29 mouse cellular contexts compared by ENCODE assay signal in genomic region chr13:56591939-56592338, GRCm38 (mm10). TPM values are rescaled to one million over a fixed set of nuclear protein-coding genes. Genes with fewer than 3 reads are reported as not detected.
DNase-seq lines count a peak whose midpoint lies in the region; ATAC-seq and TF ChIP-seq lines count a peak whose summit lies in the region.
"Had no signal": no experiment of that assay in that cellular context is flagged by ENCODE, and none has a peak within 500 bp of the region (broad histone marks: within the 10 kb centered on the region; RNA-seq: fewer than 3 reads in every experiment).

No protein-coding gene starts in this region.

- no peak overlapping the region for H3K4me3 ChIP-seq in lung, embryonic 15.5 days
- no peak overlapping the region for H3K4me3 ChIP-seq in lung, adult 2 months (replicated peaks; ENCODE audit: extremely low read depth, low read depth, low read length)
- no peak overlapping the region for H3K4me3 ChIP-seq in embryonic facial prominence, embryonic 10.5 days
- H3K4me3 ChIP-seq in macrophage (ENCODE audit: inconsistent target): no peak overlapping the region
- H3K4me3 ChIP-seq: forebrain, embryonic 10.5 days; forebrain, embryonic 13.5 days; gastrocnemius, adult 2 months; hindbrain, embryonic 12.5 days; hindbrain, embryonic 15.5 days had no signal

- TF ChIP-seq CTCF in lung, adult 2 months (IDR thresholded peaks at IDR 0.05; ENCODE audit: insufficient read depth, low read length): no peak

- H3K79me2 ChIP-seq in macrophage (ENCODE audit: inconsistent target): no peaks in the 10 kb centered on the region

- no peak overlapping the region for H3K9ac ChIP-seq in lung, embryonic 15.5 days
- H3K9ac ChIP-seq: forebrain, embryonic 13.5 days; hindbrain, embryonic 12.5 days; hindbrain, embryonic 15.5 days had no signal

- TF ChIP-seq POLR2A in lung, adult 2 months (IDR thresholded peaks at IDR 0.05; ENCODE audit: borderline replicate concordance, extremely low read depth, low read depth, low read length): no peak

- no peaks in the 10 kb centered on the region for H3K27me3 ChIP-seq in lung, embryonic 15.5 days
- H3K27me3 ChIP-seq in embryonic facial prominence, embryonic 10.5 days (replicated peaks; ENCODE audit: low read depth, poor library complexity, severe bottlenecking): no peaks in the 10 kb centered on the region
- H3K27me3 ChIP-seq: forebrain, embryonic 13.5 days; hindbrain, embryonic 12.5 days; hindbrain, embryonic 15.5 days had no signal

- H3K36me3 ChIP-seq in lung, embryonic 15.5 days: no peaks in the 10 kb centered on the region
- no peaks in the 10 kb centered on the region for H3K36me3 ChIP-seq in embryonic facial prominence, embryonic 10.5 days (replicated peaks)
- no peaks in the 10 kb centered on the region for H3K36me3 ChIP-seq in macrophage (ENCODE audit: inconsistent target)
- H3K36me3 ChIP-seq: forebrain, embryonic 10.5 days; hindbrain, embryonic 12.5 days; hindbrain, embryonic 15.5 days had no signal

- 18% methylated on average over 2 of the region's 2 CpGs for WGBS in lung, embryonic 15.5 days
- 68% methylated on average over 2 of the region's 2 CpGs for WGBS in lung, adult 2 months
- WGBS in embryonic facial prominence, embryonic 10.5 days: 81% methylated on average over 2 of the region's 2 CpGs
- 5% methylated on average over 2 of the region's 2 CpGs for WGBS in macrophage (ENCODE audit: missing documents)

- no peak for ATAC-seq in lung, embryonic 15.5 days (ENCODE audit: borderline replicate concordance, extremely low read depth, low FRiP score, low TSS enrichment)
- peak; percentile 31; the same call in 1 of the 2 replicates for ATAC-seq in monocyte, adult 5-6 weeks (replicated peaks; ENCODE audit: insufficient number of reproducible peaks, low FRiP score, low TSS enrichment, poor library complexity, severe bottlenecking)
- ATAC-seq: CD4-positive, CD25-positive, alpha-beta regulatory T cell, adult 4 months; forebrain, embryonic 13.5 days; forebrain, embryonic 16.5 days had no signal

- DNase-seq in lung, adult 2 months: no peak
- no peak for DNase-seq in embryonic facial prominence, embryonic 10.5 days (ENCODE audit: low spot score)
- no peak for DNase-seq in frontal cortex, postnatal 36 days (ENCODE audit: low spot score in 2 of 2)
- no peak for DNase-seq in left cerebral cortex, postnatal 14 days (ENCODE audit: low spot score in 2 of 2)
- DNase-seq in spleen, postnatal 10 days (ENCODE audit: low spot score in 2 of 2): no peak
- DNase-seq: cerebellum, adult 18-20 months; cerebellum, adult 9-10 months; cerebellum, postnatal 14 days; embryo, embryonic 11 days; gastrocnemius, postnatal 14 days; heart, adult 18-20 months had no signal

- H3K9me3 ChIP-seq in lung, embryonic 15.5 days: no peaks in the 10 kb centered on the region
- no peaks in the 10 kb centered on the region for H3K9me3 ChIP-seq in embryonic facial prominence, embryonic 10.5 days
- H3K9me3 ChIP-seq: forebrain, embryonic 10.5 days; forebrain, embryonic 13.5 days; hindbrain, embryonic 12.5 days; hindbrain, embryonic 15.5 days had no signal

- intact Hi-C loops in left cerebral cortex, postnatal 14 days (cut with DNase I): no loop called here

- H3K4me1 ChIP-seq in lung, embryonic 15.5 days: peaks cover 86% of the 10 kb centered on the region
- H3K4me1 ChIP-seq in lung, adult 2 months (ENCODE audit: control insufficient read depth, insufficient read depth, low read length): peaks cover 5% of the 10 kb centered on the region
- peaks cover 50% of the 10 kb centered on the region for H3K4me1 ChIP-seq in embryonic facial prominence, embryonic 10.5 days

- no peak overlapping the region for H3K4me2 ChIP-seq in lung, embryonic 15.5 days
- H3K4me2 ChIP-seq: forebrain, embryonic 13.5 days; hindbrain, embryonic 12.5 days; hindbrain, embryonic 15.5 days had no signal

- H3K27ac ChIP-seq in lung, embryonic 15.5 days: peak overlapping the region; percentile 46; the same call in 1 of the 2 replicates
- peak overlapping the region; percentile 69 for H3K27ac ChIP-seq in embryonic facial prominence, embryonic 10.5 days (replicated peaks)
- H3K27ac ChIP-seq in macrophage: peak overlapping the region; percentile 89
- H3K27ac ChIP-seq: forebrain, embryonic 10.5 days; forebrain, embryonic 13.5 days; hindbrain, embryonic 12.5 days; hindbrain, embryonic 15.5 days had no signal

RNA-seq across cellular contexts. Expression of gene Tgfbi, which starts 17.4 kb away (rescaled TPM):
- 189 TPM in 2 replicates for polyA plus RNA-seq in lung, embryonic 15.5 days (2015; fragmentation: Nextera tagmentation; extraction: Ambion mirVana)
- 50.8 and 53.9 TPM in 2 replicates for polyA plus RNA-seq in lung, adult 2 months (2012; rRNA removed)
- 50.1 and 65.4 TPM in 2 replicates for polyA plus RNA-seq in embryonic facial prominence, embryonic 10.5 days (2016; fragmentation: Nextera tagmentation; extraction: Ambion mirVana)
- total RNA-seq in macrophage (2018; cell fraction: chromatin; rRNA removed): 10 to 100 TPM in 22 of 26 experiments, 1 to 10 TPM in 4; 5.1 to 68.8 (median 24.5) TPM
- total RNA-seq in macrophage (2018; cell fraction: cytosol; rRNA removed): 10 to 100 TPM in 23 of 26 experiments, 1 to 10 TPM in 3; 8.6 to 81.9 (median 35.9) TPM
- 100 to 1,000 TPM in 3 of 26 experiments, 10 to 100 TPM in 23; 12.2 to 255 (median 66.8) TPM for total RNA-seq in macrophage (2018; cell fraction: nucleus; rRNA removed)
- polyA plus RNA-seq in macrophage (2018): 9.3 to 47.2 TPM (median 39.5 TPM) in 3 replicates
- total RNA-seq in monocyte, adult 5-6 weeks (2017): 73.8 to 154 TPM (median 152 TPM) in 3 replicates
- total RNA-seq in left cerebral cortex, postnatal 14 days (2021): 1 to 10 TPM; 3.5 TPM
- total RNA-seq: MEL had no signal

RNA-seq across cellular contexts. Expression of gene Lect2, which starts 43.6 kb away (rescaled TPM):
- polyA plus RNA-seq in lung, embryonic 15.5 days (2015; fragmentation: Nextera tagmentation; extraction: Ambion mirVana): 0.53 TPM in 1 of 2 replicates, not detected in the other
- not detected in 2 replicates for polyA plus RNA-seq in lung, adult 2 months (2012; rRNA removed)
- not detected in 2 replicates for polyA plus RNA-seq in embryonic facial prominence, embryonic 10.5 days (2016; fragmentation: Nextera tagmentation; extraction: Ambion mirVana)
- total RNA-seq in macrophage (2018; cell fraction: chromatin; rRNA removed): not detected
- not detected for total RNA-seq in macrophage (2018; cell fraction: cytosol; rRNA removed)
- total RNA-seq in macrophage (2018; cell fraction: nucleus; rRNA removed): not detected
- not detected in 3 replicates for polyA plus RNA-seq in macrophage (2018)
- not detected in 3 replicates for total RNA-seq in monocyte, adult 5-6 weeks (2017)
- not detected for total RNA-seq in left cerebral cortex, postnatal 14 days (2021)
- total RNA-seq: gastrocnemius, adult 2 months; gastrocnemius, postnatal 14 days; heart, adult 18-20 months; heart, postnatal 25 days; hematopoietic stem cell, adult 5-6 weeks; MEL had no signal
- polyA plus RNA-seq: adrenal gland, adult 2 months; C2C12; CD4-positive, CD25-positive, alpha-beta regulatory T cell, adult 4 months; embryonic facial prominence, embryonic 11.5 days; forebrain, embryonic 10.5 days; forebrain, embryonic 13.5 days; forebrain, embryonic 16.5 days; heart, embryonic 14.5 days; heart, postnatal 0 days; hindbrain, embryonic 12.5 days had no signal
